Mouse (Mus musculus): ENCODE results near the gene Gbf1. TPM values are rescaled to one million over a fixed set of nuclear protein-coding genes. Genes with fewer than 3 reads are reported as not detected.

Gbf1 gene
- polyA plus RNA-seq, 1 experiment = 146 TPM

DNA sequence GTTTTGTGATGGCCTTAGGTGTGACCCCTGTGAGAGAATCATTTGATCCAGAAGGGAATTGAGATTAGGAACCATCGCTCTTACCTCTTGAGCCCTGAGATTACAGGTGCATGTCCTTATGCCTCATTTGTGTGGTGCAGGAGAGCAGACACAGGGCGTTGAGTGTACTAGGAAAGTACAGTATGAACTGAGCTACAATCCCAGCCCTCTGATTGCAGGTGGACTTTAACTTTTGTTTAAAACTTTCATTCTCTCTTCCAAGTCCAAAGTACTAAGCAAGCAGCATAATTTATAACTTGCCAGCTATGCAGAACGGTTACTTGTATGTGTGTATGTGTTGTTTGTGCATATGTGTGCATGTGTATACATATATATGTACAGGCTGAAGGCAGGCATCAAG, 46.0 kb downstream of the Gbf1 start:
- 43% methylated on average over 3 of the region's 3 CpGs for WGBS

DNA sequence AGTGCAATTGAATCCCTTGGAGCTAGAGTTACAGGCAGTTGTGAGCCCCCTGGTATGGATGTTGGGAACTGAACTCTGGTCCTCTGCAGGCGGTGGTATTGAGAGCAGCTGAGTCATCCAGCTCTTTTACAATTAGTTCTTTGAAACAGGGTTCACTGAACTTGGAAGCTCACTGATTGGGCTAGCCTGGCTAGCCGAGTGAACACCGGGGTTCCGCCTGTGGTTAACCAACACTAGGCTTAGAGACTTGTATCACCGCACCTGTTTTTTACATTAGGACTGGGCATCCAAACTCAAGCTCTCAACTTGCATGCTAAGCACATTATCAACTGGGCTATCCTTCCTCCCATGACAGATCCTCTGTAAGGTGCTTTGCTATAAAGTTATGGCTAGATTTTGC, 46.6 kb downstream of the Gbf1 start:
- peak overlapping the region; percentile 74 for H3K27ac ChIP-seq (ENCODE audit: insufficient read depth, low read depth, low read length)
- peaks cover 14% of the 10 kb centered on the region; the same call in 1 of the 2 replicates for H3K4me1 ChIP-seq (ENCODE audit: control insufficient read depth, insufficient read depth, insufficient read length, low read length)
- WGBS = 29% methylated on average over 5 of the region's 5 CpGs
- H3K36me3 ChIP-seq (ENCODE audit: control insufficient read depth, insufficient read depth, low read length) = no peaks in the 10 kb centered on the region
- no peaks in the 10 kb centered on the region for H3K27me3 ChIP-seq (ENCODE audit: control insufficient read depth, insufficient read depth, low read length)
- no peak overlapping the region for H3K4me3 ChIP-seq (ENCODE audit: low read depth, low read length)
- TF ChIP-seq CTCF (IDR thresholded peaks at IDR 0.05; ENCODE audit: extremely low read depth, insufficient read length, insufficient replicate concordance, low read depth, low read length) (no peak), POLR2A (IDR thresholded peaks at IDR 0.05; ENCODE audit: low read depth, low read length) (no peak)

More for the DNA sequence above, 46.0 kb downstream of the Gbf1 start:
- TF ChIP-seq POLR2A (IDR thresholded peaks at IDR 0.05; ENCODE audit: low read depth, low read length) (no peak), CTCF (IDR thresholded peaks at IDR 0.05; ENCODE audit: extremely low read depth, insufficient read length, insufficient replicate concordance, low read depth, low read length) (no peak)
- no peaks in the 10 kb centered on the region for H3K27me3 ChIP-seq (ENCODE audit: control insufficient read depth, insufficient read depth, low read length)
- peak overlapping the region; percentile 97 for H3K27ac ChIP-seq (ENCODE audit: insufficient read depth, low read depth, low read length)
- H3K36me3 ChIP-seq (ENCODE audit: control insufficient read depth, insufficient read depth, low read length) = no peaks in the 10 kb centered on the region
- H3K4me3 ChIP-seq (ENCODE audit: low read depth, low read length) = no peak overlapping the region
- H3K4me1 ChIP-seq (ENCODE audit: control insufficient read depth, insufficient read depth, insufficient read length, low read length) = peaks cover 14% of the 10 kb centered on the region; the same call in 1 of the 2 replicates

DNA sequence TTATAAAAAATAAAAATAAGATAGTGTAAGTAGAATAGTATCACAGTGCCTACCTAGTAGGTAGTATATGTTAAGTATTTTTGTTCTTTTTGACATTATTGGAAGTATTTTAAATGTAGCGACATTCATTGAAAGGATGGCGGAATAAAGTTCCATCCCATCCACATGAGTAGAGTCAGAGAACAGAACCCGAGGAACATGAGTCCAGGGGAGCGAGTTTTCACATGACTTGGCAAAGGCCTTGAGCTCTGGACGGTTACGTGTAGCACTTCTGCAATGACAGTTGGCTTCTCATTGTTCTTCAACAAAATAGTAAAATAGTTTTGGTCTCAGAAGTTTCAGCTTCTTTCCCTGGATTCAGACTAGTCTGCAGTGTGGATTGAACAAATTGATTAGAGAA, 51.9 kb downstream of the Gbf1 start:
- no peak overlapping the region for H3K27ac ChIP-seq (ENCODE audit: insufficient read depth, low read depth, low read length)
- no peak for TF ChIP-seq CTCF (IDR thresholded peaks at IDR 0.05; ENCODE audit: extremely low read depth, insufficient read length, insufficient replicate concordance, low read depth, low read length)
- no peak for TF ChIP-seq POLR2A (IDR thresholded peaks at IDR 0.05; ENCODE audit: low read depth, low read length)
- 93% methylated on average over 6 of the region's 6 CpGs for WGBS
- H3K4me1 ChIP-seq (ENCODE audit: control insufficient read depth, insufficient read depth, insufficient read length, low read length) = peaks cover 4% of the 10 kb centered on the region; the same call in 1 of the 2 replicates
- no peak overlapping the region for H3K4me3 ChIP-seq (ENCODE audit: low read depth, low read length)
- H3K27me3 ChIP-seq (ENCODE audit: control insufficient read depth, insufficient read depth, low read length) = no peaks in the 10 kb centered on the region
- H3K36me3 ChIP-seq (ENCODE audit: control insufficient read depth, insufficient read depth, low read length) = no peaks in the 10 kb centered on the region

DNA sequence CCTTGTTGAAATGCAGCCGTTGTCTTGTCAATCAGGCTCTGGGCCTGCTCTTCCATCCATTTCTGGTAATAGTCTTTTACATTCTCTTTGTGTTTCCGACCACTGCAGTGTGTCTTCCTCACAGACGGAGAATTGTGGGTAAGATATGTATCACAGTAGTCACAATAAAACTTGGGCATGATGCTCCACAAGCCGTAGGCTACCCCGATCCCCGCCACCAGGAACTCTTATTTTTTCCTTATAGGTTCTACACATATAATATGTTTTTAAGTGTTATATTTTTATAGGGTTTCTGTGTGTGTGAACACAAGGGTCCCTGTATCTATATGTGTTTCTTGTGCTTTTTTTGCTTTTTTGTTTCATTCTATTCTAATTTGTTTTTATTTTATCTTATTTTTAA, 53.4 kb downstream of the Gbf1 start:
- TF ChIP-seq CTCF (IDR thresholded peaks at IDR 0.05; ENCODE audit: extremely low read depth, insufficient read length, insufficient replicate concordance, low read depth, low read length) = no peak
- no peak for TF ChIP-seq POLR2A (IDR thresholded peaks at IDR 0.05; ENCODE audit: low read depth, low read length)
- WGBS = 96% methylated on average over 6 of the region's 6 CpGs
- no peak overlapping the region for H3K4me3 ChIP-seq (ENCODE audit: low read depth, low read length)
- H3K27me3 ChIP-seq (ENCODE audit: control insufficient read depth, insufficient read depth, low read length) = no peaks in the 10 kb centered on the region
- H3K36me3 ChIP-seq (ENCODE audit: control insufficient read depth, insufficient read depth, low read length) = no peaks in the 10 kb centered on the region
- no peak overlapping the region for H3K27ac ChIP-seq (ENCODE audit: insufficient read depth, low read depth, low read length)
- no peaks in the 10 kb centered on the region for H3K4me1 ChIP-seq (ENCODE audit: control insufficient read depth, insufficient read depth, insufficient read length, low read length)

DNA sequence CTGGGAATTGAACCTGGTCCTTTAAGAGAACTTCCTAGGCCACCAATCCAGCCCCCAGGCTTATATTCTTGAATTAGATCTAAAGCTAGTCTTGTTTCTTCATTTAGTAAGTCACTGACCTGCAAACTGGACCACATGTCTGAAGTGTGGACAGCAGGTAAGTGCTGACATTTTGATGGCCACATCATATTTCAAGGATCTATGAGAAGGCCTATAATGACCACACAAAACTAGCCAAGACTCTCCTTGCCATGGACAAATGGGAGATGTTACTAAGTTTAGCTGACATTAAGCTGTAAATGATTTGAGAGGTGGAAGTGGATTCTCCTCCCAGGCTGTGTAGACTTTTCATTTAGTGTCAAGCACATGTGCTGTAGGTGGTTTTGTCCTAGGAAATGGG, 58.6 kb downstream of the Gbf1 start:
- no peaks in the 10 kb centered on the region for H3K4me1 ChIP-seq (ENCODE audit: control insufficient read depth, insufficient read depth, insufficient read length, low read length)
- TF ChIP-seq POLR2A (IDR thresholded peaks at IDR 0.05; ENCODE audit: low read depth, low read length) = no peak
- no peak for TF ChIP-seq CTCF (IDR thresholded peaks at IDR 0.05; ENCODE audit: extremely low read depth, insufficient read length, insufficient replicate concordance, low read depth, low read length)

DNA sequence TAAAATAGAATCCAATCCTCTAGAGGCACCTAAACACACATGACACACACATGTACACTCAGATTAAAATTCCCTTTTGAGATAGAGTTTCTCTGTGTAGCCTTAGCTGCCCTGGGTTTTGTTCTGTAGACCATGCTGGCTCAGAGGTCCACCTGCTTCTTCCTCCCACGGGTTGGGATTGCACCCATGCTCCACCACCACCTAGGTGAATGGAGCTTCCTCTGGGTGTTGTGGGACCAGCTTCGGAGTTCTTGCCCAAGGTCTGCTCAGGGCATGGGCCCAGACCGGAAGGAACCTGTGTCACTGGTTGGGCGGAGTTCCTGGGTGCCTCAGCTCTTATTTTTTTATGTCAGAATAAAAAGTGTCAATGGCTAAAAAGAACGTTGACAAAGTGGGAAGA, 62.2 kb downstream of the Gbf1 start:
- H3K27me3 ChIP-seq (ENCODE audit: control insufficient read depth, insufficient read depth, low read length) = no peaks in the 10 kb centered on the region
- WGBS = 62% methylated on average over 5 of the region's 5 CpGs
- H3K4me1 ChIP-seq (ENCODE audit: control insufficient read depth, insufficient read depth, insufficient read length, low read length) = no peaks in the 10 kb centered on the region
- TF ChIP-seq CTCF (IDR thresholded peaks at IDR 0.05; ENCODE audit: extremely low read depth, insufficient read length, insufficient replicate concordance, low read depth, low read length) (no peak), POLR2A (IDR thresholded peaks at IDR 0.05; ENCODE audit: low read depth, low read length) (no peak)
- H3K4me3 ChIP-seq (ENCODE audit: low read depth, low read length) = no peak overlapping the region
- H3K36me3 ChIP-seq (ENCODE audit: control insufficient read depth, insufficient read depth, low read length) = peaks cover 3% of the 10 kb centered on the region; the same call in 1 of the 2 replicates
- no peak overlapping the region for H3K27ac ChIP-seq (ENCODE audit: insufficient read depth, low read depth, low read length)

More for the DNA sequence above, 58.6 kb downstream of the Gbf1 start:
- Histone ChIP-seq H3K36me3 (ENCODE audit: control insufficient read depth, insufficient read depth, low read length) (peaks cover 3% of the 10 kb centered on the region; the same call in 1 of the 2 replicates), H3K27ac (ENCODE audit: insufficient read depth, low read depth, low read length) (no peak overlapping the region), H3K4me3 (ENCODE audit: low read depth, low read length) (no peak overlapping the region), H3K27me3 (ENCODE audit: control insufficient read depth, insufficient read depth, low read length) (no peaks in the 10 kb centered on the region)

DNA sequence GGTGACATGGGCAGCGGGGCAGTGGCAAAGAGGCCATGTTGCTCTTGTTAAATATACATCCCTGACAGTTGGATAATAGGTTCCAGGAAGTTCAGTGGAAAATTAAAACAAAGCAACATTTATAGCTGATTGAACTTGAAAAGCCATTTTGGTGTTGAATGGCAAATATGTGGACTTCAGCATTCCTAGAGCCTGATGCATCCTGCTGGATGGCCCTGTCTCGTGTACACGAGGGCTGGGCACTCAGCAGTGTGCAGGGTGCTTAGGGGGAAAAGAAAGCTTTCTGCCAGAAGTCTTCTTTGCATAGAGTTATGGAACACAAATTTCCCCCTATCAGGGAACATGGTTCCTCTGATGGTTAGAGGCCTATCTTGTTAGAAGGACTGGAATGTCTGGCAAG, 63.1 kb downstream of the Gbf1 start:
- H3K27ac ChIP-seq (ENCODE audit: insufficient read depth, low read depth, low read length) = no peak overlapping the region
- H3K4me3 ChIP-seq (ENCODE audit: low read depth, low read length) = no peak overlapping the region
- no peaks in the 10 kb centered on the region for H3K27me3 ChIP-seq (ENCODE audit: control insufficient read depth, insufficient read depth, low read length)
- 30% methylated on average over 3 of the region's 3 CpGs for WGBS
- no peaks in the 10 kb centered on the region for H3K4me1 ChIP-seq (ENCODE audit: control insufficient read depth, insufficient read depth, insufficient read length, low read length)
- TF ChIP-seq CTCF (IDR thresholded peaks at IDR 0.05; ENCODE audit: extremely low read depth, insufficient read length, insufficient replicate concordance, low read depth, low read length) = no peak
- no peak for TF ChIP-seq POLR2A (IDR thresholded peaks at IDR 0.05; ENCODE audit: low read depth, low read length)
- peaks cover 3% of the 10 kb centered on the region; the same call in 1 of the 2 replicates for H3K36me3 ChIP-seq (ENCODE audit: control insufficient read depth, insufficient read depth, low read length)
